Mouse (Mus musculus) kidney, embryonic 15.5 days (tissue): ENCODE results near the gene Tbc1d20. TPM values are rescaled to one million over a fixed set of nuclear protein-coding genes. Genes with fewer than 3 reads are reported as not detected.

Source experiments
- ATAC-seq: fragments of 200-750 bp; cut with Nextera tagmentation; replicated peaks from 2 replicates; pipeline ENCODE4 v1.8.0; 2017; ENCODE audit warnings: moderate TSS enrichment; ENCODE audit not compliant: low FRiP score
- H3K27ac ChIP-seq: fragments of 300-500 bp; sonication (generic); 2 replicates; pipeline ENCODE4 v1.5.1; 2015; ENCODE audit warnings: mild to moderate bottlenecking, inconsistent platforms
- H3K27me3 ChIP-seq: fragments of 300-500 bp; sonication (generic); 2 replicates; pipeline ENCODE4 v1.6.1; 2015; ENCODE audit warnings: inconsistent platforms
- H3K36me3 ChIP-seq: fragments of 300-500 bp; sonication (generic); 2 replicates; pipeline ENCODE4 v1.6.1; 2015; ENCODE audit warnings: inconsistent platforms
- H3K4me1 ChIP-seq: fragments of 300-500 bp; sonication (generic); 2 replicates; pipeline ENCODE4 v1.6.1; 2015; ENCODE audit warnings: inconsistent platforms
- H3K4me2 ChIP-seq: fragments of 300-500 bp; sonication (generic); 2 replicates; pipeline ENCODE4 v1.6.1; 2015; ENCODE audit warnings: moderate library complexity, mild to moderate bottlenecking, inconsistent platforms
- H3K4me3 ChIP-seq: fragments of 300-500 bp; sonication (generic); replicated peaks from 2 replicates; pipeline ENCODE4 v1.5.1; 2015; ENCODE audit warnings: mild to moderate bottlenecking, inconsistent platforms
- H3K9ac ChIP-seq: fragments of 300-500 bp; sonication (generic); 2 replicates; pipeline ENCODE4 v1.6.1; 2015; ENCODE audit warnings: mild to moderate bottlenecking, inconsistent platforms
- H3K9me3 ChIP-seq: fragments of 300-500 bp; sonication (generic); replicated peaks from 2 replicates; pipeline ENCODE4 v1.6.1; 2016; ENCODE audit warnings: inconsistent platforms
- WGBS: fragments of 180-500 bp; shearing (Covaris S2); methylation state at CpG from one replicate; pipeline ENCODE4 v1.1.7; 2015; ENCODE audit warnings: mixed read lengths; 5-methylcytosine and 5-hydroxymethylcytosine counted together
- polyA plus RNA-seq: library from polyadenylated mRNA; unstranded; fragments of >200 nt; fragmentation: Nextera tagmentation; extraction: Ambion mirVana; gene quantifications from 2 replicates; pipeline ENCODE4 v1.2.1, GENCODE M21; 2015

Tbc1d20 gene
- polyA plus RNA-seq, 1 experiment from 2014 or later = 39.7 TPM

DNA sequence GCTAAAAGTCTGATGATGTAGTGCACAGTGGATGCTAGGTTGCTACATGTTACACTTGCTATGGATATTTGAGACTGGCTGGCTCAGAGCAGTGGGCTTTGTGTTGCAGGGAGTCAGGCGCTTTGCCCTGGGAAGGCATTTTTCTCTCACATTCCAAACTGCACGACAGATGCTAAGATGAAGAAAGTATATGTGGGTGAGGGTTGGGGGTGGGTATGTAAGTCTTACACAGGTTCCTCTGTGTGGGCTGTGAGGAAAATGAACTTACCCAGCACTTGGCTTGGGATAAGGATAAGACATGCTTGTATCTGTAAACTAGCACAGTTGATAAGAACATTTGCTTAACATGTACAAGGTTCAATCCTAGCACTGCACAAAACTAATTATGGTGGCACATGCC is 9.2 kb downstream of the Tbc1d20 start:
- H3K27me3 ChIP-seq = no peaks in the 10 kb centered on the region
- H3K9me3 ChIP-seq = no peaks in the 10 kb centered on the region
- no peak for ATAC-seq
- no peak overlapping the region for H3K27ac ChIP-seq
- WGBS = 88% methylated on average over 2 of the region's 2 CpGs
- H3K4me2 ChIP-seq = no peak overlapping the region
- H3K9ac ChIP-seq = no peak overlapping the region
- no peak overlapping the region for H3K4me3 ChIP-seq
- H3K36me3 ChIP-seq = peaks cover 55% of the 10 kb centered on the region
- no peaks in the 10 kb centered on the region for H3K4me1 ChIP-seq

DNA sequence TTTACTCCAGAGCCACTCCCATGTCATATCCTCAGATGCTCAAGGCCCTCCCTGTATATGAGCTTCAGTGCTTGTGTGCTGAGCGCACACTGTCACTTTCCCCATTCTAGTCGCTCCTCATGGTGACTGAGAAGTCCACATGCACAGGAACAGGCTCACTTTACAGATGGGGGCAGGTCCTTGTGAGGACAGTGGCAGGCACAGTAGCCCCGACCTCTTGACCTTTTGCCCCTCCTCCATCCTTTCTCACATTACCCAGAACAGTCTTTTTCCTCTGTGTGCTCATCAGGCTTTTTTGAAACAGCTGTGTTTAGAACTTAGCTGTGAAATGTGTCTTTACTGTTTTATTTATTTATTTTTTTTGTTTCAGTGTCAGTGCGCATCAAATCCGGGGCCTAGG is 10.2 kb downstream of the Tbc1d20 start:
- H3K27ac ChIP-seq = no peak overlapping the region
- no peaks in the 10 kb centered on the region for H3K4me1 ChIP-seq
- H3K4me3 ChIP-seq = no peak overlapping the region
- no peak overlapping the region for H3K4me2 ChIP-seq
- 53% methylated on average over 5 of the region's 5 CpGs for WGBS
- no peak overlapping the region for H3K9ac ChIP-seq
- no peaks in the 10 kb centered on the region for H3K27me3 ChIP-seq
- peaks cover 63% of the 10 kb centered on the region for H3K36me3 ChIP-seq
- H3K9me3 ChIP-seq = no peaks in the 10 kb centered on the region
- ATAC-seq = 0 out of 2 replicates have a peak, but pooled peaks have one; percentile 33

DNA sequence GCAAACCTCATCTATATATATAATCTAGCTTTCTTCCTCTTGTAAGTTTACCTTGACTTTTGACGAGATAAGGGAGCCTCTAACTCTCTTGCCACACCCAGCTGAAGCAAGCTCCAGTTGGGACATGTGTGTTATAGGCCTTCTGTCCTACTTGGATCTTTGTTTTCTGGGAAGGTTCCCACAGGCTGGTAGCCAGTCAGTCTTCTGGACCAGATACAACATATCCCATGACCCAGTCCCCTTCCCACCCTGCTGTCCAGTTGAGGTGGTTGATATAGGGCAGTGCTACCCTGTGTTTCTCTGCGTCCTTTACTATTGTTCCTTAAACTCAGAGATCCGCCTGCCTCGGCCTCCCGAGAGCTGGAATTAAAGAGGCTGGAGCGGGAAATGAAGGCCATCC is 11.9 kb downstream of the Tbc1d20 start:
- WGBS = 94% methylated on average over 6 of the region's 6 CpGs
- Histone ChIP-seq H3K4me3 (no peak overlapping the region), H3K9me3 (no peaks in the 10 kb centered on the region)

DNA sequence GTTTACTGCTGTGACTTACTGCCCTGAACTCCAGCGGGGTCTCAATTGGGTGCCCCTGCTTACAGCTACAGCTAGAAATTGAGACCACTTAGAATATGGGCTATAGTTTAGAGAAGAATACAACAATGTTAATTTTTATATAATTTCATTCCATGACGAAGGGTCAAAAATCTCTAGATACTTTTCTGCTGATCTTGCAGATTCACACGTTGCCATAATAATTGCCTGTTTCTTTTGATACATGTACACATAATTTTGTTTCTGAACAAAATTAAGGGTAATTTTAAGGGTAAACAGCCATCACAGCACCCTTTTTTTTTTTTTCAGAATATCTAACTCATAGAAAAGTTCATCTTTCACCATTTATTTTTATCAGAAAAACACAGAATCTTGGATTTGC is 13.6 kb downstream of the Tbc1d20 start:
- H3K27ac ChIP-seq = no peak overlapping the region
- ATAC-seq = no peak
- H3K27me3 ChIP-seq = no peaks in the 10 kb centered on the region
- no peak overlapping the region for H3K4me3 ChIP-seq
- no peak overlapping the region for H3K4me2 ChIP-seq
- H3K9me3 ChIP-seq = no peaks in the 10 kb centered on the region
- WGBS = 89% methylated on average over 3 of the region's 3 CpGs
- H3K36me3 ChIP-seq = peaks cover 92% of the 10 kb centered on the region
- H3K4me1 ChIP-seq = no peaks in the 10 kb centered on the region
- H3K9ac ChIP-seq = no peak overlapping the region

More for the DNA sequence above, 11.9 kb downstream of the Tbc1d20 start:
- H3K36me3 ChIP-seq = peaks cover 80% of the 10 kb centered on the region
- H3K9ac ChIP-seq = no peak overlapping the region
- H3K4me2 ChIP-seq = no peak overlapping the region
- H3K27ac ChIP-seq = no peak overlapping the region
- no peaks in the 10 kb centered on the region for H3K27me3 ChIP-seq
- no peak for ATAC-seq
- H3K4me1 ChIP-seq = no peaks in the 10 kb centered on the region

DNA sequence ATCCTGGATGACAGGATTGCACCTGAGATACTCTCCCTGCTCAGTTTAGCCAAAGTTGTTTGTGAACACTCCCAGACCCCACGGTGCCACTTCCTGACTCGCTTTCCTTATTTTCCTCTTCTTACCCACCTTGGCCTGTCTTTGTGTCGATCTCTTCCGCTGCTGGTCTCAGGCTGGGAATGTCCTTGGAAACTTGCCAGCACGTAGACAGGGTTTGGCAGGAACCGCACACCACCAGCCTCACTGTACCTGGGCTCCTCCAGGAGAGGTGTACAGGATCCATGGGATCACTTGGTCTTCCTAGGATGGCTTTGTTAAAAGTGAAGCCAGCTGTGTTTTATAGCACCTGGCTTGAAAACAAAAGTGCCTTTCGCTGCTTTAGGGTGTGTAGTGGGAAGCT is 19.4 kb downstream of the Tbc1d20 start:
- H3K27ac ChIP-seq = no peak overlapping the region
- ATAC-seq = no peak
- H3K9ac ChIP-seq = no peak overlapping the region
- H3K36me3 ChIP-seq = peaks cover 98% of the 10 kb centered on the region
- H3K4me2 ChIP-seq = no peak overlapping the region
- no peak overlapping the region for H3K4me3 ChIP-seq
- H3K27me3 ChIP-seq = no peaks in the 10 kb centered on the region
- H3K9me3 ChIP-seq = no peaks in the 10 kb centered on the region
- WGBS = 75% methylated on average over 7 of the region's 7 CpGs
- H3K4me1 ChIP-seq = no peaks in the 10 kb centered on the region

DNA sequence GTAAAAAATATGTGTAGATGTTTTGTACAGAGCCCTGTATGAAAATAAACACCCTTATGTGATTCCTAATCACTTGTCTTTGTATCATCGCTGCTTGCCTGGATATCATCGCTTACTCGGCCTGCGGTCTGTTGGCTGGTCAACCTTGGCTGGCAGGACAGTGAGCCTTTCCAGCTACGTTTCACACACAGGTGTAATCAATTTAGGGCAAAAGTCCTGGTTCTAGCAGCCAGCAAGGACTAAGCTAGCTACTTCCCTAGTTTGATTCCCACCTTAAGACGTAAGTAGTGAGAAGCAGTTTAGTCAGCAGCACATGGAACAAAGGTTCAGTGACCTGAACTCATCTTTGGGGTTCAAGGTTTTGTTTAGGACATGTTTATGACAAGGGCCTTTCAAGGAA is 20.3 kb downstream of the Tbc1d20 start:
- Histone ChIP-seq H3K4me1 (no peaks in the 10 kb centered on the region), H3K9ac (no peak overlapping the region), H3K9me3 (no peaks in the 10 kb centered on the region), H3K4me3 (no peak overlapping the region), H3K27ac (no peak overlapping the region), H3K27me3 (no peaks in the 10 kb centered on the region), H3K4me2 (no peak overlapping the region), H3K36me3 (peaks cover 98% of the 10 kb centered on the region)
- 88% methylated on average over 6 of the region's 6 CpGs for WGBS
- no peak for ATAC-seq

DNA sequence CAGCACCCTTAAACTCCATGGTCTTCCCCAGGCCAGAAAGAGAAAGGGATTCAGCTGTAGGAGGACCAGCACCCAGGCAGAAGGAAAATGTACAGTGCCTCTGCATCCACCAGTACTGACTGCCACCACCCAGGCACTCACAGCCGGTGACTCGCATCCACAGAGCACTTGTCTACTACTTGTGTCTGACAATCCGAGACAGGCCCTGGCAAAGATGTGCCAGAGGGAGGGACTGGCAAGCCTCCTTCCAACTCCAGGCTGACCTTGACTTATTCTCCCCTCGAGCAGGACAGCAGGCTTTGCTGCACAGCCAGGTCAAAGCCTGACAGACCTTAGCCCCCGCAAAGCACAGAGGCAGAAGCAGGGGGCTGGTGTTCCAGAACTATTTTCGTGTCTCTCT is 23.4 kb downstream of the Tbc1d20 start:
- no peak overlapping the region for H3K4me2 ChIP-seq
- 82% methylated on average over 6 of the region's 6 CpGs for WGBS
- no peaks in the 10 kb centered on the region for H3K4me1 ChIP-seq
- no peaks in the 10 kb centered on the region for H3K9me3 ChIP-seq
- H3K27ac ChIP-seq = no peak overlapping the region
- ATAC-seq = no peak
- H3K4me3 ChIP-seq = no peak overlapping the region
- H3K9ac ChIP-seq = no peak overlapping the region
- H3K36me3 ChIP-seq = peaks cover 94% of the 10 kb centered on the region
- no peaks in the 10 kb centered on the region for H3K27me3 ChIP-seq

DNA sequence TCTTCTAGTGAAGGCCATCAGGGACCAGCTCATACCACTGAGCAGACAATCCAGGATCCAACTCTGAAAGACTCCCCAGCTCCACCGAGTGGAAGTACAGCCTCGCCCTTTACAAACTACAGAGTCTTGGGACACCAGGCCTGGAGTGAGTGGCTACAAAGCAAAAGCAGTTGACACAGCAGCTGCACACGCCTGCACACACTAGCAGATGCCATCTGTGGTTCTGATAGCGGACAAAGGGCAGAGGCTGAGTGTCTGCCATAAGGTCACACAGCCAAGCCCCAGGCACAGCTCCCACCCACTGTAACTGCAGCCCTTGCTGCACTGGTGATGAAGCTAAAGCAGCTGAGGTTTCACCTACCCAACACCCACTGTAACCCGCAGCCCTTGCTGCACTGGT is 27.9 kb downstream of the Tbc1d20 start:
- no peak overlapping the region for H3K4me2 ChIP-seq
- H3K9ac ChIP-seq = no peak overlapping the region
- no peaks in the 10 kb centered on the region for H3K4me1 ChIP-seq
- no peak for ATAC-seq
- no peak overlapping the region for H3K4me3 ChIP-seq
- peaks cover 94% of the 10 kb centered on the region for H3K36me3 ChIP-seq
- WGBS = 79% methylated on average over 5 of the region's 5 CpGs
- no peaks in the 10 kb centered on the region for H3K9me3 ChIP-seq
- H3K27ac ChIP-seq = no peak overlapping the region
- no peaks in the 10 kb centered on the region for H3K27me3 ChIP-seq

DNA sequence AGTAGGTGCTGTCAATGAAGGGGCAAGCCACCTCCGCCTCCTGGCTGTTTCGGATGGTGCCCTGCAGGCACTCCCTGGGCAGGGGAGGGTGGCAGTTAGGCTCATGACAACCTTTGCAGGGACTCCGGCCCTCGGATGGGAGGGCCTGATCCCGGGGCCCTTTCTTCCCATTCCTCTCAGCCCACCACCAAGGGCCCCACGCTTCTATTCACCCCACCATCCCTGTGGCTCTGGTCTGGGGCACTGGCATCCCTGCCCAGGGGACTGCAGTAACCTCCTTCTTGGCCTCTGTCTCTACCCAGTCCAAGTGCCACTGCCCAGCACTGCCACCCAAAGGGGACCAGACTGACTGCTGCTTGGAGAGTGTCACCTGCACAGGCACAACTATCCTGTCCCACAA is 28.6 kb downstream of the Tbc1d20 start:
- Histone ChIP-seq H3K9ac (no peak overlapping the region), H3K27ac (no peak overlapping the region), H3K36me3 (peaks cover 94% of the 10 kb centered on the region), H3K4me3 (no peak overlapping the region), H3K4me1 (no peaks in the 10 kb centered on the region), H3K9me3 (no peaks in the 10 kb centered on the region), H3K27me3 (no peaks in the 10 kb centered on the region), H3K4me2 (no peak overlapping the region)
- WGBS = 91% methylated on average over 6 of the region's 6 CpGs
- no peak for ATAC-seq

DNA sequence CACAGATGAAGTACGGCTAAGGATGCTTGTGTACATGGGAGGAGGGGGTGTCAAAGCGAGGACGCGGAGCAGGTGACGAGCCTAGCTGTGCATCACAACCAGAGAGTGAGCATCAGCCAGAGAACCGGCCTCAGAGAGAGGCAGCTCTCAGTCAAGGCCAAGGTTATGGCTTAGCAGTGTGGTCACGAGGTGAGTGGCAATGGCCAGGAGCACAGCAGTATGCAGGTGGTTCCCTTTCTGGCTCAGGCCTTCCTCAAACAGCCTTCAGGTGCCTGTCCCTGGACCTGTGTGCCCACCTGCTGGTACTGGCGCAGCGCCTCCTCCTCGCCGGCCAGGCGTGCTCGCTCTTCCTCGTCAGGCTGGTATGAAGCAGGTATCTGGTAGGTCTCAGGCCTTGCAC is 30.3 kb downstream of the Tbc1d20 start:
- WGBS = 91% methylated on average over 14 of the region's 14 CpGs
- Histone ChIP-seq H3K27ac (no peak overlapping the region), H3K4me3 (no peak overlapping the region), H3K9me3 (no peaks in the 10 kb centered on the region), H3K4me2 (no peak overlapping the region), H3K4me1 (no peaks in the 10 kb centered on the region), H3K9ac (no peak overlapping the region), H3K36me3 (peaks cover 94% of the 10 kb centered on the region), H3K27me3 (no peaks in the 10 kb centered on the region)
- no peak for ATAC-seq

DNA sequence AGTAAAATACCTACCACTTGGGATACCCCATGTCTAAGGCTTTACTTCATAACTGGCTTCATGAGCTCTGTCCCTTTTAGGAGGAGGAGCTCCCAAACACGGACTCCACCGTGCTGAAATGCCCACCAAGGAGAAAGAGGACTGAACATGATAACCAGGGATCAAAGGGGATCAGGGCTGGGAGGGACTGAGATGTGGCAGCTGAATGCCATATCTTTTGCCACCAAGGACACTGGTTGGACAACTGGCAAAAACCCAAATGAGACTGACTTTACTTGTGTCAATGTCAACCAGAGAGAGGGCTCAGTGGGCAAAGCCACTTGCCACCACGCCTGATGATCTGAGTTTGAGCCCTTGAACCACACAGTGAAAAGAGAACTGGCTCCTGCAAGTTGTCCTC is 31.2 kb downstream of the Tbc1d20 start:
- no peak overlapping the region for H3K4me2 ChIP-seq
- H3K9ac ChIP-seq = no peak overlapping the region
- H3K4me3 ChIP-seq = no peak overlapping the region
- no peaks in the 10 kb centered on the region for H3K9me3 ChIP-seq
- no peak for ATAC-seq
- peaks cover 94% of the 10 kb centered on the region for H3K36me3 ChIP-seq
- no peak overlapping the region for H3K27ac ChIP-seq
- 70% methylated on average over 3 of the region's 3 CpGs for WGBS
- H3K4me1 ChIP-seq = no peaks in the 10 kb centered on the region
- H3K27me3 ChIP-seq = no peaks in the 10 kb centered on the region

DNA sequence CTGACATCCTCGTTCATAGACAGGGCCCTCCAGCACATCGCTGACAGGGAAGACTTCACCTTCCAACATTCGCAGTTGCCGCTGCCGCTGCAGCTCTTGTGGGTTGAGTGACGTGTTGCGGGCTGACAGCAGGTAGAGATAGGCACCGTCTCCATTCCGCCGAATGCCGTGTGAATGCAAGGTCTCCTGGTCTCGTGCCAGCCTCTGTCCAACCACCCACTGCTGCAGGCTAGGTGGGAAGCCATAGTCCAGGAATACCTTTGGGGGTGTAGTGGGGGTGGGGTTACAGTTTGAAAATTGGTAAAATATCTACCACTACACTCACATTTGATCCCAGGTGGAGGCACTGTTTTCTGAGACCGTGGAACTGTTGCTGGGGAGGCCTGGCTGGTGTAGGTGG is 32.5 kb downstream of the Tbc1d20 start:
- Histone ChIP-seq H3K9ac (no peak overlapping the region), H3K4me2 (no peak overlapping the region), H3K9me3 (no peaks in the 10 kb centered on the region), H3K4me1 (peaks cover 7% of the 10 kb centered on the region), H3K27me3 (no peaks in the 10 kb centered on the region), H3K36me3 (peaks cover 88% of the 10 kb centered on the region), H3K4me3 (no peak overlapping the region), H3K27ac (no peak overlapping the region)
- ATAC-seq = no peak
- WGBS = 95% methylated on average over 13 of the region's 13 CpGs

DNA sequence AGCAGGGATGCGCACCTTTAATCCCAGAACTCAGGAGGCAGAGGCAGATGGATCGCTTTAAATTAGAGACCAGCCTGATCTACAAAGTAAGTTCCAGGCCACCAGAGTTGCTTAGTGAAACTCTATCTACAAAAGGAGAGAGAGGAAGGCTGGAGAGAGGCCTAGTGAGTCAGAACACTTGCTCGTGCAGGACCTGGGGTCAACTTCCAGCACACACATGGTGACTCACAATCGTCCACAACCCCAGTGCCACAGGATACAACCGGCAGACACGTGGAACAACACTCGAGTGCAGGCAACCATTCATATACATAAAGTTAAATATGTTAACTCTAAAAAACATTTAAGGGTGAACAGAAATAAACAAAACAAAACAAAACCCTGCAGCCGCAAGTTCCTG is 33.0 kb downstream of the Tbc1d20 start:
- H3K9ac ChIP-seq = no peak overlapping the region
- H3K27me3 ChIP-seq = no peaks in the 10 kb centered on the region
- no peak for ATAC-seq
- peaks cover 83% of the 10 kb centered on the region for H3K36me3 ChIP-seq
- no peak overlapping the region for H3K27ac ChIP-seq
- peaks cover 12% of the 10 kb centered on the region for H3K4me1 ChIP-seq
- 85% methylated on average over 8 of the region's 8 CpGs for WGBS
- no peak overlapping the region for H3K4me3 ChIP-seq
- no peaks in the 10 kb centered on the region for H3K9me3 ChIP-seq
- no peak overlapping the region for H3K4me2 ChIP-seq
